Mouse (Mus musculus): ENCODE measurements around the gene Hist1h3c. TPM values are rescaled to one million over a fixed set of nuclear protein-coding genes. Genes with fewer than 3 reads are reported as not detected.

The Hist1h3c gene
- polyA plus RNA-seq (2012; fragmentation: generic; extraction: Trizol), result 2.5 TPM

DNA sequence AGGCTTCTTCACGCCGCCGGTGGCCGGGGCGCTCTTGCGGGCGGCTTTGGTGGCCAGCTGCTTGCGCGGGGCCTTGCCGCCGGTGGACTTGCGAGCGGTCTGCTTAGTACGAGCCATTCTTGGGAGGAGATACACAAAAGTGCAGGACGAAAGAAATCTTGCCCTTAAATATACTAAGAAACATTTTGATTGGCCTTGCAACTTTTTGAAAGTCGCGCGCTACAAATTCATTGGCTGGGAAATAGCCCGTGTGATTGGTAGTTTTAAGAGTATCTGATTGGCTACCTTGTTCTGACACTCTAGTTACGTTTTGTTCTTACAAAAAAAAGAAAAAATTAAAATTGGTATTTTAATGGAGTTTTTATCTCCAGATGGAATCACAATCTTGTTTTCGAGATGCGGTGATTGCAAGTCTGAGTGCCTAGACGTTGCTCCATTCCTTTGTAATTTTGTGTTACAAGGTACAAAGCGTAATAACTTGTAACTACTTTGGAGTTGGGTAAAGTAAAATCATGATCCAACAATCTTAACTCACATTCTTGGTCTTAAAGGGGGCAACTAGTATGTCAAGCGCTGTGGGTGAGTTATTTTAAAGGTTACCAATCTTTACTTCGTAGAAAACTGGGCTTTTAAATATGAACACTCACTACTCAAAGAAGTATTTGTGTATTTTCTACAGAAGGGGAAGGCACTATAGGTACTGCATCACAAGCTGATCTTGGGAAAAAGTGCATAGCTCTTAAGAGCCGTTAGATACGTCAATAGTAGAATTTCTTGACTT lies at the start of gene Hist1h3c:
Hist1h3c (minus strand) TSS at position 222 of the 781 bp plus-strand sequence.
- Histone ChIP-seq H3K4me2 (ENCODE audit: low read depth) (peak within 1 kb of the TSS; percentile 94), H3K36me3 (ENCODE audit: control insufficient read depth, insufficient read depth) (no peaks in the 10 kb centered on the region), H3K4me3 (peak within 1 kb of the TSS; percentile 19), H3K27me3 (ENCODE audit: control insufficient read depth, insufficient read depth, insufficient read length) (no peaks in the 10 kb centered on the region), H3K79me2 (ENCODE audit: control insufficient read depth, insufficient read depth) (no peaks in the 10 kb centered on the region), H3ac (ENCODE audit: control insufficient read depth, insufficient read length) (no peak within 1 kb of the TSS)
- TF ChIP-seq MYOD1 (IDR thresholded peaks at IDR 0.05; ENCODE audit: control insufficient read depth in 1 of 3, insufficient read length in 2 of 3, low read depth in 2 of 3) (no peak), USF1 (IDR thresholded peaks at IDR 0.05; ENCODE audit: low read depth) (peak; percentile 27), REST (IDR thresholded peaks at IDR 0.05; ENCODE audit: insufficient read depth, insufficient read length) (no peak), E2F4 (IDR thresholded peaks at IDR 0.05; ENCODE audit: insufficient read depth) (peak; percentile 75), POLR2A (IDR thresholded peaks at IDR 0.05; ENCODE audit: insufficient read length, low read depth) (peak; percentile 42)

DNA sequence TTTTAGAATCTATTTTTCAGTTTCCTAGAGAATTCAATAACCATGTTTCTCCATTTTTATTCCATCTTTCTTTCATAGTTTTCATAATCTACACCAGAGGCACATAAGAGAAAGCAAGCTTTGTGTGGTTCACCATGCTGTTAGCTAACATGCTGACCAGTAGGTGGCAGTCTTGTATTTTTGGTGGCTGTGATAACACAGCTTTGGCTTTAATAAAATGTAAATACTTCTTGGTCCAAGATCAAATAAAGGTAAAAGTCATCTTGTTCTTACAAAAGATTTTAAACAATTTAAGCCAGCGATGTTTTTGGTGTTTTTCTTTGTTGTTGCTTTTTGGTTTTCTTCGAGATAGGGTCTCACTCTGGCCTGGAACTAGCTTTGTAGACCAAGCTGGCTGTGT lies 47.1 kb upstream of the Hist1h3c start:
- H3K27me3 ChIP-seq (ENCODE audit: control insufficient read depth, insufficient read depth, insufficient read length), result peaks cover 14% of the 10 kb centered on the region
- TF ChIP-seq REST (IDR thresholded peaks at IDR 0.05; ENCODE audit: insufficient read depth, insufficient read length), result no peak
- TF ChIP-seq TCF12 (IDR thresholded peaks at IDR 0.05; ENCODE audit: insufficient read depth, poor library complexity, severe bottlenecking), result no peak
- TF ChIP-seq E2F4 (IDR thresholded peaks at IDR 0.05; ENCODE audit: insufficient read depth), result no peak
- TF ChIP-seq MYOG (IDR thresholded peaks at IDR 0.05; ENCODE audit: control insufficient read depth in 1 of 3, insufficient read depth in 1 of 3, insufficient read length in 2 of 3, low read depth in 2 of 3), result no peak
- TF ChIP-seq POLR2A (IDR thresholded peaks at IDR 0.05; ENCODE audit: insufficient read length, low read depth), result no peak
- no peak for TF ChIP-seq CEBPB (IDR thresholded peaks at IDR 0.05; ENCODE audit: insufficient read depth, poor library complexity, severe bottlenecking)
- no peak for TF ChIP-seq MYOD1 (IDR thresholded peaks at IDR 0.05; ENCODE audit: control insufficient read depth in 1 of 3, insufficient read length in 2 of 3, low read depth in 2 of 3)
- H3K36me3 ChIP-seq (ENCODE audit: control insufficient read depth, insufficient read depth), result no peaks in the 10 kb centered on the region
- no peaks in the 10 kb centered on the region for H3K79me2 ChIP-seq (ENCODE audit: control insufficient read depth, insufficient read depth)
- no peak overlapping the region for H3K4me3 ChIP-seq
- H3K4me2 ChIP-seq (ENCODE audit: low read depth), result no peak overlapping the region
- no peak overlapping the region for H3ac ChIP-seq (ENCODE audit: control insufficient read depth, insufficient read length)

DNA sequence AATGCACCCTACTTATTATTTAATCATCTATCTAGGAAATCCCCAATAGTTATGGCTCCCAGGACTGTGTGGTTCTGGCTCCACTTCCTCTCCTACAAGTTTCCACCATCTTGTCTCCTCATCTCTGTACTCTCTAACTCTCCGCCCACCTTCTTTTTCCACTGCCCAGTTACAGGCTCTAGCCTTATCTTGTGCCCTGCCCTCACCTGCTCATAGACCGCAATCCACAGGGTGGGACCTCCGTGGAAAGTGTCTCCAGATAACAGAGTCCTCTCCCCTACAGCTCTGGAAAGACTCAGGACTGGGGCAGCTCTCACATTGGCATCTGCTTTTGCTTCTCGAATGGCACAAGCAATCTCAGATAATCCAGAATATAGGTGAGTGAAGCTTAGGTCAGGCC lies 33.6 kb upstream of the Hist1h3c start:
- Histone ChIP-seq H3K79me2 (ENCODE audit: control insufficient read depth, insufficient read depth) (no peaks in the 10 kb centered on the region), H3K27me3 (ENCODE audit: control insufficient read depth, insufficient read depth, insufficient read length) (no peaks in the 10 kb centered on the region), H3K36me3 (ENCODE audit: control insufficient read depth, insufficient read depth) (no peaks in the 10 kb centered on the region), H3K4me3 (no peak overlapping the region), H3K4me2 (ENCODE audit: low read depth) (no peak overlapping the region), H3ac (ENCODE audit: control insufficient read depth, insufficient read length) (no peak overlapping the region)
- TF ChIP-seq E2F4 (IDR thresholded peaks at IDR 0.05; ENCODE audit: insufficient read depth) (no peak), TCF12 (IDR thresholded peaks at IDR 0.05; ENCODE audit: insufficient read depth, poor library complexity, severe bottlenecking) (no peak), USF1 (IDR thresholded peaks at IDR 0.05; ENCODE audit: low read depth) (no peak), POLR2A (IDR thresholded peaks at IDR 0.05; ENCODE audit: insufficient read length, low read depth) (no peak), SRF (IDR thresholded peaks at IDR 0.05; ENCODE audit: control insufficient read depth, insufficient read length, low read depth) (no peak), MYOG (IDR thresholded peaks at IDR 0.05; ENCODE audit: control insufficient read depth in 1 of 3, insufficient read depth in 1 of 3, insufficient read length in 2 of 3, low read depth in 2 of 3) (no peak), TCF3 (IDR thresholded peaks at IDR 0.05; ENCODE audit: insufficient read length, low read depth) (no peak)

DNA sequence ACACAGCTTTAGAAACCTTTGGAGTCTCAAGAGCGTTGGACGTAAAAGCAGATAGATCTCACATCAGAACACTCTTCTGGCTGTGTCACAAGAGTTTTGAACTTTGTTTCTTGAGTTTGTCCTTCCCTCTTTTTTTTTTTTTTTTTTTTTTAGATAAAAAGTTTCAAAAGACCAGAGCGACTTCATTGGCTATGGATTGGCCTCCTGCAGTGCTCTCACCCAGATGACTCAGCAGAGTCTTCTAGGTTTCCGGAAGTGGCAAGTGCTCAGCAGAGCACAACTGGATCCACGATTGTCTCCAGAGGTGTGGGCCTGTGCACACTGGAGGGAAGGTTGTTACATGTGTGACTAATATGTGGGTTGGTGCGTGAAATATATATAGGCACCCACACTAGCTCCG lies 32.9 kb upstream of the Hist1h3c start:
- no peaks in the 10 kb centered on the region for H3K27me3 ChIP-seq (ENCODE audit: control insufficient read depth, insufficient read depth, insufficient read length)
- H3K36me3 ChIP-seq (ENCODE audit: control insufficient read depth, insufficient read depth), result no peaks in the 10 kb centered on the region
- no peak overlapping the region for H3ac ChIP-seq (ENCODE audit: control insufficient read depth, insufficient read length)
- no peak overlapping the region for H3K4me2 ChIP-seq (ENCODE audit: low read depth)
- H3K79me2 ChIP-seq (ENCODE audit: control insufficient read depth, insufficient read depth), result no peaks in the 10 kb centered on the region
- H3K4me3 ChIP-seq, result no peak overlapping the region
- TF ChIP-seq TCF3 (IDR thresholded peaks at IDR 0.05; ENCODE audit: insufficient read length, low read depth) (no peak), CEBPB (IDR thresholded peaks at IDR 0.05; ENCODE audit: insufficient read depth, poor library complexity, severe bottlenecking) (no peak), E2F4 (IDR thresholded peaks at IDR 0.05; ENCODE audit: insufficient read depth) (no peak), SRF (IDR thresholded peaks at IDR 0.05; ENCODE audit: control insufficient read depth, insufficient read length, low read depth) (no peak), USF1 (IDR thresholded peaks at IDR 0.05; ENCODE audit: low read depth) (no peak), MYOD1 (IDR thresholded peaks at IDR 0.05; ENCODE audit: control insufficient read depth in 1 of 3, insufficient read length in 2 of 3, low read depth in 2 of 3) (no peak), POLR2AphosphoS2 (IDR thresholded peaks at IDR 0.05; ENCODE audit: insufficient read length, low read depth) (no peak), MAX (IDR thresholded peaks at IDR 0.05; ENCODE audit: low read depth) (no peak), TCF12 (IDR thresholded peaks at IDR 0.05; ENCODE audit: insufficient read depth, poor library complexity, severe bottlenecking) (no peak), POLR2A (IDR thresholded peaks at IDR 0.05; ENCODE audit: insufficient read length, low read depth) (no peak), MYOG (IDR thresholded peaks at IDR 0.05; ENCODE audit: control insufficient read depth in 1 of 3, insufficient read depth in 1 of 3, insufficient read length in 2 of 3, low read depth in 2 of 3) (no peak), REST (IDR thresholded peaks at IDR 0.05; ENCODE audit: insufficient read depth, insufficient read length) (no peak)

Data from myocyte (in vitro differentiated cells).